Mouse (Mus musculus): ENCODE data around the gene Rtn4r. TPM values are rescaled to one million over a fixed set of nuclear protein-coding genes. Genes with fewer than 3 reads are reported as not detected.

The Rtn4r gene
- total and polyA plus RNA-seq, 3 experiments = 0.04 TPM; not detected in 2

- no peaks in the 10 kb centered on the region for H3K36me3 ChIP-seq (ENCODE audit: control insufficient read depth in 1 of 2, insufficient read depth in 2 of 2, low read length in 2 of 2)
- peaks cover 3 to 4% of the 10 kb centered on the region in 2 experiments for H3K4me1 ChIP-seq (ENCODE audit: control insufficient read depth in 1 of 2, insufficient read depth in 2 of 2, low read length in 2 of 2)
- TF ChIP-seq CHD1 (IDR thresholded peaks at IDR 0.05; ENCODE audit: low read depth, low read length) = no peak
- TF ChIP-seq RCOR1 (IDR thresholded peaks at IDR 0.05; ENCODE audit: low read depth, low read length) = no peak
- no peak for TF ChIP-seq ETS1 (IDR thresholded peaks at IDR 0.05; ENCODE audit: low read depth, low read length)
- TF ChIP-seq UBTF (IDR thresholded peaks at IDR 0.05; ENCODE audit: borderline replicate concordance, insufficient read depth, low read depth, low read length) = no peak
- TF ChIP-seq POLR2AphosphoS5 (IDR thresholded peaks at IDR 0.05; ENCODE audit: borderline replicate concordance, low read depth, low read length) = no peak
- no peak for TF ChIP-seq MAX (IDR thresholded peaks at IDR 0.05; ENCODE audit: low read length)
- TF ChIP-seq GATA1 (IDR thresholded peaks at IDR 0.05; ENCODE audit: low read depth, low read length) = no peak
- TF ChIP-seq GABPA (IDR thresholded peaks at IDR 0.05; ENCODE audit: low read depth, low read length) = no peak
Observed at GRCm38 (mm10) chr16:18079300-18079699, 48.1 kb upstream of the Rtn4r start.

GRCm38 (mm10) chr16:18080171-18080570, 47.3 kb upstream of the Rtn4r start:
- H3K4me3 ChIP-seq (ENCODE audit: control insufficient read depth in 1 of 2, insufficient read depth in 1 of 2, low read depth in 2 of 2, low read length in 2 of 2) = no peak overlapping the region
- no peaks in the 10 kb centered on the region for H3K27me3 ChIP-seq (ENCODE audit: control insufficient read depth in 1 of 2, insufficient read depth in 2 of 2, low read length in 2 of 2)
- no peaks in the 10 kb centered on the region for H3K9me3 ChIP-seq (replicated peaks; ENCODE audit: insufficient read depth, low read length)
- H3K27ac ChIP-seq (ENCODE audit: control insufficient read depth, low read depth, low read length) = no peak overlapping the region
- H3K4me1 ChIP-seq (ENCODE audit: control insufficient read depth in 1 of 2, insufficient read depth in 2 of 2, low read length in 2 of 2) = peaks cover 0 to 4% of the 10 kb centered on the region in 2 experiments
- H3K9ac ChIP-seq (ENCODE audit: control insufficient read depth, low read depth, low read length, poor library complexity, severe bottlenecking) = no peak overlapping the region
- H3K79me2 ChIP-seq (ENCODE audit: control insufficient read depth, insufficient read depth, low read length, poor library complexity) = no peaks in the 10 kb centered on the region
- no peaks in the 10 kb centered on the region for H3K36me3 ChIP-seq (ENCODE audit: control insufficient read depth in 1 of 2, insufficient read depth in 2 of 2, low read length in 2 of 2)
- no peak for DNase-seq (ENCODE audit: low read depth, low spot score)
- TF ChIP-seq ZMIZ1 (IDR thresholded peaks at IDR 0.05; ENCODE audit: low read depth, low read length) = no peak

More at GRCm38 (mm10) chr16:18079300-18079699, 48.1 kb upstream of the Rtn4r start:
- DNase-seq (ENCODE audit: low read depth, low spot score) = no peak
- no peak overlapping the region for H3K4me3 ChIP-seq (ENCODE audit: control insufficient read depth in 1 of 2, insufficient read depth in 1 of 2, low read depth in 2 of 2, low read length in 2 of 2)
- no peaks in the 10 kb centered on the region for H3K9me3 ChIP-seq (replicated peaks; ENCODE audit: insufficient read depth, low read length)
- no peak overlapping the region for H3K27ac ChIP-seq (ENCODE audit: control insufficient read depth, low read depth, low read length)
- H3K9ac ChIP-seq (ENCODE audit: control insufficient read depth, low read depth, low read length, poor library complexity, severe bottlenecking) = no peak overlapping the region
- H3K79me2 ChIP-seq (ENCODE audit: control insufficient read depth, insufficient read depth, low read length, poor library complexity) = no peaks in the 10 kb centered on the region
- no peaks in the 10 kb centered on the region for H3K27me3 ChIP-seq (ENCODE audit: control insufficient read depth in 1 of 2, insufficient read depth in 2 of 2, low read length in 2 of 2)

DNA sequence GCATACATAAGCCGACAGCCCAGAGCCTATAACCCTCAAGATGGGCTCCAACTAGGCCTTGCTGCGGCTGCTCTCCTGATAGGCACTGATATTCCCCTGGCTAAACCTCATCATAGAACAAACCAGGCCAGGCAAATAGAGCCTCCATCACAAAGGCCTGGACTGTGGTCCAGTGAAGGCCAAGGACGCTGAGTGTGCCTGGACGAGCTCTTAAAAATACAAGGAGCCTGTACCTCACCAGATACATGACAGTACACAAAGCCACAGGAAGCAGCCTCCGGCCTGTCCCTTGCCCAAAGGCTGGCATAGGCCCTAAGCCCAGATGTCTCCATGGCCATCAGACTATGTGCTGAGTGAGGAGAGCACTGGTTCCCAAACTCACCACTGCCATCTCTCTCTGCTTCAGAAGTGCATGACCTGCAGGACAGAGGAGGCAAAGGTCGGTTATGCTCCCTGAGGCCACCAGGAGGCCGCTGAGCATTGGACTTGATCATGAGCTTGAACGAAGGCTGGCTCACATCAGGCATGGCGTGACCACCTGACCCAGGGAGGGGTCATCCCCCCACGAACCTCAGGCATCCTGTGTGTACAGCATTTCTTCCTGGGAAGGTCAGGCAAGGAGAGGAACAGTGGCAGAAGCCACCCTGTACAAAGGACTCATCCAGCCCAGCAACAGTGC, 46.2 kb upstream of the Rtn4r start:
- H3K27me3 ChIP-seq (ENCODE audit: control insufficient read depth in 1 of 2, insufficient read depth in 2 of 2, low read length in 2 of 2) = no peaks in the 10 kb centered on the region
- H3K9me3 ChIP-seq (replicated peaks; ENCODE audit: insufficient read depth, low read length) = no peaks in the 10 kb centered on the region
- no peak overlapping the region for H3K27ac ChIP-seq (ENCODE audit: control insufficient read depth, low read depth, low read length)
- no peaks in the 10 kb centered on the region for H3K36me3 ChIP-seq (ENCODE audit: control insufficient read depth in 1 of 2, insufficient read depth in 2 of 2, low read length in 2 of 2)
- peak in 2 of 3 experiments; percentile 10 to 36; a peak in 2 of 6 replicates for TF ChIP-seq CTCF (IDR thresholded peaks at IDR 0.05 in 2 of 3, conservative IDR thresholded peaks at IDR 0.05 in 1 of 3; ENCODE audit: control insufficient read depth in 1 of 3, insufficient read depth in 1 of 3, low read depth in 2 of 3, low read length in 3 of 3, poor library complexity in 1 of 3, severe bottlenecking in 1 of 3)
- no peak for TF ChIP-seq NELFE (IDR thresholded peaks at IDR 0.05; ENCODE audit: low read depth, low read length)
- TF ChIP-seq SMC3 (IDR thresholded peaks at IDR 0.05; ENCODE audit: low read depth, low read length) = peak; percentile 15; the same call in 1 of the 2 replicates
- no peak for TF ChIP-seq SIN3A (IDR thresholded peaks at IDR 0.05; ENCODE audit: low read length)
- no peak for TF ChIP-seq BHLHE40 (IDR thresholded peaks at IDR 0.05; ENCODE audit: borderline replicate concordance, low read depth, low read length)
- no peak for TF ChIP-seq MYC (IDR thresholded peaks at IDR 0.05; ENCODE audit: low read depth, low read length)
- no peaks in the 10 kb centered on the region for H3K4me1 ChIP-seq (ENCODE audit: control insufficient read depth in 1 of 2, insufficient read depth in 2 of 2, low read length in 2 of 2)
- H3K79me2 ChIP-seq (ENCODE audit: control insufficient read depth, insufficient read depth, low read length, poor library complexity) = no peaks in the 10 kb centered on the region
- no peak for DNase-seq (ENCODE audit: low read depth, low spot score)
- H3K4me3 ChIP-seq (ENCODE audit: control insufficient read depth in 1 of 2, insufficient read depth in 1 of 2, low read depth in 2 of 2, low read length in 2 of 2) = no peak overlapping the region
- H3K9ac ChIP-seq (ENCODE audit: control insufficient read depth, low read depth, low read length, poor library complexity, severe bottlenecking) = no peak overlapping the region
